Mouse (Mus musculus) brain, embryonic 14.5 days (tissue): ENCODE results near the gene Psmb9.

Source experiments
- CTCF ChIP-seq: fragments of 200-500 bp; IDR thresholded peaks from 2 replicates; pipeline ENCODE4 v1.5.1; 2012; ENCODE audit warnings: inconsistent platforms, mild to moderate bottlenecking, moderate library complexity, borderline replicate concordance; ENCODE audit not compliant: insufficient read depth, insufficient read length; ENCODE audit errors: extremely low read depth
- POLR2A ChIP-seq: fragments of 200-500 bp; IDR thresholded peaks from 2 replicates; pipeline ENCODE4 v1.6.1; 2012; ENCODE audit warnings: mild to moderate bottlenecking, inconsistent platforms, borderline replicate concordance; ENCODE audit not compliant: poor library complexity, insufficient read depth, insufficient read length, severe bottlenecking; ENCODE audit errors: extremely low read depth

GRCm38 (mm10) chr17:34155534-34155933, 32.0 kb downstream of the Psmb9 start:
- no peak for TF ChIP-seq POLR2A
- no peak for TF ChIP-seq CTCF
